Mouse (Mus musculus): ENCODE results near the gene Cxadr.

Gene Cxadr

DNA sequence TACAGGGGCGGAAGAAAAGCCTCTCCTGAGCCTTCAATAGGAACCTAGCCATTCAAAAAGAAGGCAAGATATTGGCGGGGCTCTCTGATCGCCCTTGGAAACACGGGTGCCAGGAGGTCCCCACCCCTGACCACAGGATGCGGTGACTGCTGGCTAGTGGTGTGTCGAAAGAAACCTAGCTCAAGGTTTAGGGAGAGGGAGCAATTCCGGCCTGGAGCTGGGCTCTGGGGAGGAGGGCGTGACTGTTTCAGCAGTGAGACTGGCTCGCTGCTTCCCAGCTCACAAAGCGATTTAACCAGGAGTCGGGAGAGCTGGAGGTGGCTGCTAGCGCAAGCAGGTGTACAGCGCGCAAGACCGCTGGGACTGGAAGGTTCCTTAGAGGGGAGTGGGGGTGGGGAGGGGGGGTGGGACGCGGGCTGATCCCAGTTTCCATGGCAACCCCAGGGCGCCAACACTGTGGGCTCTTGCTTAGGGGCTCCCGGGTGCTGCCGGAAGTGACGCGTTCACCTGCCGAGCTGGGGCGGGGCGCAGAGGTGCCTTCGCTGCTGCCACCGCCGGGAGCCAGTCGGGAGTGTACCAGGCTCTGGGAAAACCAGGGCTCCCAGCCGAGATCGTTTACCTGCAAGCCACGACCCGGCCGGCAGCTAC is at the start of gene Cxadr:
Cxadr (plus strand) TSS at position 307 of the 648 bp plus-strand sequence.
- in situ Hi-C loops (cut with MboI, MseI), result loop anchor here (5.0 kb wide), 1 partner anchor 64 kb away; no protein-coding TSS in a partner anchor

DNA sequence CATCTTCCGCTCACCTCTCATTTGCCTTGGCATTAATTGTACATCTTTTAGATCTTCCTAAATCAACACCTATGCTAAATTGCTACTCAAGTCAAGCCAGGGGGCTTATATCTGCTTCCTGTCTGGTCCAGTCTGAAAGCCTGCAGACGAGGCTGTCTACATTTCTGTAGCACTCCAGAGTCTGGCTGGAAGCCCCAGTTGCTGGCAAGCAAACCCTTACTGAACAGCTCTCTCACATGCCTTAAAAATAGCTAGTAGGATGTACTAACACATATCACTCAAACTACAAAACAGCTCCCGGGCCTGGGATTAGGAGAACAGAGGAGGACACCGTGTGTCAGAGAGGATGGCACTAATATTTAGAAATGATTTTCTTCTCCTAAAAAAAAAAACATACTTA is 42.3 kb upstream of the Cxadr start:
- in situ Hi-C loops (cut with MboI, MseI), result no loop called here

- in situ Hi-C loops (cut with MboI, MseI), result no loop called here
Observed at GRCm38 (mm10) chr16:78260070-78260879, 41.0 kb upstream of the Cxadr start.

DNA sequence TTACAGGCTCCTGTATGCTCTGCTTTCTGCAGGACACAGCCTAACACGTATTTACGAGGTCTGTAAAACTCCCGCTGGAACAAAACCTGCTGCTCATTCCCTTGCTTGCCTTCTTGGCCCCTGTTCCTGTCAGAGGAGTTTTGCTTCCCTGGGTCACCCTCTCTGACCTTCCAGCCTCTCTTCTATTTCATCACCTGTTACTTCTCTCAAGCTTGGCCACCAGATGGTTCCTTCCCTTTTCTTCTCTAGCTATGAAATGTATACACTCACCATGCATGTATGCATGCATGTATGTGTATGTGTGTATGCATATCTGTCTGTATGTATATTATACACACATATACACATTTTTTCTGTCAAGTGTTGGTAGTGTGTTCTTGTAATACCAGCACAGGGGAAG is 39.8 kb upstream of the Cxadr start:
- in situ Hi-C loops (cut with MboI, MseI), result no loop called here

GRCm38 (mm10) chr16:78264442-78265150 is 36.7 kb upstream of the Cxadr start:
- in situ Hi-C loops (cut with MboI, MseI), result no loop called here

- in situ Hi-C loops (cut with MboI, MseI), result no loop called here
Observed at GRCm38 (mm10) chr16:78265151-78265590, 36.1 kb upstream of the Cxadr start.

- in situ Hi-C loops (cut with MboI, MseI), result no loop called here
Observed at GRCm38 (mm10) chr16:78265826-78266225, 35.5 kb upstream of the Cxadr start.

DNA sequence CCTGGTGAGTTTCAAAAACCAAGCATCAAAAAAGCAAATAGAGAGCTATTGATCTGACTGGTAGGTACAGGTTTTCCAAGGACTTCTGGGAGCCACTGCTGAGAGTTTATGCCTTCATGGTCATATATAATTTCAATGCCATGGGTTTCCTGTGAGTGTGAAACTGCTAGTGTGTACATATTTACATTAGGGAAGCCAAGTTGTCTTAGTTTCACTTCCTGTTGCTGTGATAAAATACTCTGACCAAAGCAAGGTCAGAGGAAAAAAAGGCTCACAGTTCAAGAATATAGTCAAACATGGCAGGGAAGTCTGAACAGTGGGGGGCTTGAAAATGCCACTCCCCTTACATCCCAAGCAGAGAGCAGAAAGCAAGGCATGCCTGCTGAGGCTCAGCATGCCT is 33.8 kb upstream of the Cxadr start:
- in situ Hi-C loops (cut with MboI, MseI), result no loop called here

DNA sequence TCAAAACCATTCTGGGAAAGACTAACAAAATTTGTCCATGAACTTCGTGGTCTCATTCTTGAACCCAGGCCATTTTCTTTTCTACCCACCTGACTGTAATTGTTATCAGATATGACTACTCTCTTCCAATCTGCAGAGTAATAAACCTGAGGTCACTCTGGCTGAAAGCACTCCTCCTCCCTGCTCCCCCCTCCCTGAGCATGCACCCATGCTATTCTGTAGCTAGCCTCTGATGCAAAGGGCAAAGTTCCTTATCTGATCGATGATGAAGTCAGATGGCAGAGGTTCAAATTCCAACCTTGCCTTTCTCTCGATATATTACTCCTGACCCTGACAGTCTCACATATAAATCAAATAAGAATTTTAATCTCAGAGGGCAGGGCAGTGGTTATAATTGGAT is 33.1 kb upstream of the Cxadr start:
- in situ Hi-C loops (cut with MboI, MseI), result no loop called here

GRCm38 (mm10) chr16:78274825-78275455 is 26.3 kb upstream of the Cxadr start:
- in situ Hi-C loops (cut with MboI, MseI), result loop anchor here (5.0 kb wide), 1 partner anchor 48 kb away; no protein-coding TSS in a partner anchor

DNA sequence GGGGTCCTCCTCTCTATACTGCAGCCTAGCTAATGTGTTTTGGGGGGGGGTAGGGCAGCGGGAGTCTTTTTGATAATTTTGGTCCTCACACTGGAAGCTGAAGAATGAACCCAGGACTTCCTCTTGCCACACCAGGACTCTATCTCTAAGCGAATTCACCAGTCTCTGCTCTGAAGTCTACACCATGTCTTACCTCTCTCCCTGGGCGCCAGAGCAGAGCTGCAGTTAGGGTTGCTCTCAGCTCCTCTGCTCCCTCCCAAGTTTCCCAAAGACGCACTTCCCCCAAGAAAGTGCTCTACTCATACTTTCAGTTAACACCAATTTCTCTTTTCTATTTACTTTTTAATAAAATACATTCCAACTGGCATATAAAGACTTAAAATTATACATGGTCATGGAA is 23.7 kb upstream of the Cxadr start:
- in situ Hi-C loops (cut with MboI, MseI), result no loop called here

GRCm38 (mm10) chr16:78280093-78280881 is 21.0 kb upstream of the Cxadr start:
- in situ Hi-C loops (cut with MboI, MseI), result no loop called here

- in situ Hi-C loops (cut with MboI, MseI), result no loop called here
Observed at GRCm38 (mm10) chr16:78283231-78283630, 18.1 kb upstream of the Cxadr start.

DNA sequence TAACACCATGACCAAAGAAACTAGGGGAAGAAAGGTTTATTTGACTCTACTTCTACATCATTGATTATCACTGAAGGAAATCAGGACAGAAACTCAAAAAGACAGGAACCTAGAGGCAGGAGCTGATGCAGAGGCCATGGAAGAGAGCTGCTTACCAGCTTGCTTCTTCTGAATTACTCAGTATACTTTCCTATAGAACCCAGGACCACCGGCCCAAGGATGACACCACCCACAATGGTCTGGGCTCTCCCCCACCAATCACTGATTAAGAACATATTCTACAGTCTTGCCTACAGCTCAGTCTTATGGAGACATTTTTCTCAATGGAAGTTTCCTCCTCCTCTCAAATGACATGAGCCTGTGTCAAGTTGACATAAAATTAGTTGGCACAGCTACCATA is 7.2 kb upstream of the Cxadr start:
- in situ Hi-C loops (cut with MboI, MseI), result no loop called here

DNA sequence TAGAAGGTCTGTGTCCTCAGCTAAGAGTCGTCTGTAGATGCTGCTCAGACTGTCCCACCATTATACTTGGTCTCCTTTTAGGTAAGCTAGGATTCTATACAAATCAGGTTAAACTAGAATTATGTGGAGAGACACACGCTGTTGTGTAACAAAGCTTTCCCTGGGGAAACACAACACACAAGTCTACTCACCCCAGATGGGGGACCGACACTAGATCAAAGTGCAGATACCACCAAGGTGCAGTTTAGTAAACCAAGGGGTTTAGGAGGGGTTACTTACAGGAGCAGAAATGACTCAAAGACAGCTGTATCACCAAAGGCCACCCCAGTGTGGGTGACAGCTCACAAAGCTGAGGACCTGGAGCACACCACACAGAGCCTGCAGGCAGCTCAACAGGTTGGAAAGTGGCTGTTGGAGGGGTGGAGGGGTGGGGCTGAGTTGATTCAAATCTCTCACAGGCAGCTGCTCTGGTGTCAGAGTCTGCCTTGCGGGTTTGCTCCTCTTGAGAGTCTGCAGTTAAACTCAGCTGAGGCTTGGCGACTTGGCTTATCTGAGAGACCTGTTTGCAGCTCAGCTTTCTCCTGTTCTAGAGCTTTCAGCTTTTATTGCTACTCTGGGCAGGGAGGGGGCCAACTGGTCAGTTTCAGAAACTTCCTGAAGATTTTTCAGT is 6.5 kb upstream of the Cxadr start:
- in situ Hi-C loops (cut with MboI, MseI), result no loop called here

DNA sequence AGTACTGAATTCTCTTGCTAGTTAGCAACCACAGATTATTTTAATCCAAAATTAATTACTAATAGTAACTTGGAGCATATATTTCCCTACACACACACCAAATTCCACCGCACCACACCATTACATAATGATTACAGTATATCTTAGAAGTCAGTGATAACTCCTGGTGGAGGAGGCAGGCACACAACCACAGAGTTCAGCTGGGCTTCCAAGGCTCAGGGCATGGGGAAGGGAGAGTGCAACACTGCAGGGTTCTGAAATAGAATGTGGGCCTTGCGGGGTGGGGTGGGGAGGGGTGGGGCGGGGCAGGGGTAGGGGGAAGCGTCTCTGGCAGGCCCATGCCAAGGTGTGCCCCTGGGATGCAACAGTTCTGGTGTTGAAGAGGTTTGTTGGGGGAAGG is 5.7 kb upstream of the Cxadr start:
- in situ Hi-C loops (cut with MboI, MseI), result no loop called here

- in situ Hi-C loops (cut with MboI, MseI), result no loop called here
Observed at GRCm38 (mm10) chr16:78296114-78296513, 5.2 kb upstream of the Cxadr start.

- in situ Hi-C loops (cut with MboI, MseI), result loop anchor here (5.0 kb wide), 1 partner anchor 65 kb away; no protein-coding TSS in a partner anchor
Observed at GRCm38 (mm10) chr16:78301831-78302677, 765 bp downstream of the Cxadr start.

- in situ Hi-C loops (cut with MboI, MseI), result loop anchor here (5.0 kb wide), 1 partner anchor 65 kb away; no protein-coding TSS in a partner anchor
Observed at GRCm38 (mm10) chr16:78302678-78303050, 1.4 kb downstream of the Cxadr start.

Data from T-helper 1 cell (primary cell).